Mouse (Mus musculus) erythroblast, embryonic 14.5 days (primary cell): Measurements from ENCODE around the gene Luzp1.

Source experiments
- GATA1 ChIP-seq: IDR thresholded peaks from 2 replicates; pipeline ENCODE4 v1.6.1; 2012; ENCODE audit warnings: low read length, inconsistent platforms, mixed read lengths
- TAL1 ChIP-seq: IDR thresholded peaks from 3 replicates; pipeline ENCODE4 v1.6.1; 2012; ENCODE audit warnings: low read length, inconsistent platforms, mixed read lengths

- TF ChIP-seq TAL1 (no peak), GATA1 (no peak)
Observed at GRCm38 (mm10) chr4:136509857-136510256, 40.3 kb downstream of the Luzp1 start.
